Mouse (Mus musculus): Measurements from ENCODE around the gene Cdrt4.

DNA sequence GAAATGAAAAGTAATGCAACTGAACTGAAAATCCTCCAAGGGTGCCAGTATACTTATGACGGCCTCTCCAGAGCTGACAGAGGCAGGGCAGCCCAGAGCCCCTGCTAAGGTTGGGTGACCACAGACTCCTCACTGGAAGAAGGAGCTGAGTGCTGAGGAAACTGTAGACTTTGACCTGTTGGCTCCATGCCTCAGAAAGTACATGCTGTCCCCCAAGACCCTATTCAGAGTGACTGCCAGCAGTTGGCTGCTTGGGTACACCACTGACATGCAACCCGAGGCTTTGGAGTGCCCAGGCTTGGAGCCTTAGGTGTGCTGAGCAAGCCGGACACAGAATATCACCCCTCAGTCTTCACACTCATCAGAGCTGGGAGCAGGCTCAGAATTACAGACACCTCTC, 57.0 kb downstream of the Cdrt4 start:
- no peak for TF ChIP-seq TAL1 (IDR thresholded peaks at IDR 0.05; ENCODE audit: low read length)
- no peak for TF ChIP-seq GATA1 (IDR thresholded peaks at IDR 0.05; ENCODE audit: low read length)
